Mouse (Mus musculus) hindbrain, embryonic 13.5 days (tissue): ENCODE results near the gene Hoxa1. TPM values are rescaled to one million over a fixed set of nuclear protein-coding genes. Genes with fewer than 3 reads are reported as not detected.
A peak's percentile ranks its signal among the peaks of the same experiment; 100 is the strongest.

Source experiments
- ATAC-seq: fragments of 200-750 bp; cut with Nextera tagmentation; 2 replicates; pipeline ENCODE4 v1.8.0; 2017; ENCODE audit warnings: moderate TSS enrichment; ENCODE audit not compliant: low FRiP score
- H3K27ac ChIP-seq: fragments of 300-500 bp; sonication (generic); 2 replicates; pipeline ENCODE4 v1.5.1; 2015; ENCODE audit warnings: inconsistent platforms, mild to moderate bottlenecking, moderate library complexity
- H3K27me3 ChIP-seq: fragments of 300-500 bp; sonication (generic); 2 replicates; pipeline ENCODE4 v1.6.1; 2015; ENCODE audit warnings: mild to moderate bottlenecking, inconsistent platforms
- H3K36me3 ChIP-seq: fragments of 300-500 bp; sonication (generic); 2 replicates; pipeline ENCODE4 v1.6.1; 2015; ENCODE audit warnings: mild to moderate bottlenecking, inconsistent platforms
- H3K4me1 ChIP-seq: fragments of 300-500 bp; sonication (generic); replicated peaks from 2 replicates; pipeline ENCODE4 v1.6.1; 2015; ENCODE audit warnings: inconsistent platforms
- H3K4me2 ChIP-seq: fragments of 300-500 bp; sonication (generic); 2 replicates; pipeline ENCODE4 v1.6.1; 2015; ENCODE audit warnings: inconsistent platforms, mild to moderate bottlenecking, moderate library complexity
- H3K4me3 ChIP-seq: fragments of 300-500 bp; sonication (generic); 2 replicates; pipeline ENCODE4 v1.5.1; 2015; ENCODE audit warnings: mild to moderate bottlenecking, inconsistent platforms
- H3K9ac ChIP-seq: fragments of 300-500 bp; sonication (generic); 2 replicates; pipeline ENCODE4 v1.6.1; 2015; ENCODE audit warnings: mild to moderate bottlenecking, inconsistent platforms
- H3K9me3 ChIP-seq: fragments of 300-500 bp; sonication (generic); 2 replicates; pipeline ENCODE4 v1.6.1; 2016; ENCODE audit warnings: inconsistent platforms
- WGBS: fragments of 180-500 bp; shearing (Covaris S2); methylation state at CpG from one replicate; pipeline ENCODE4 v1.1.7; 2015; 5-methylcytosine and 5-hydroxymethylcytosine counted together
- polyA plus RNA-seq: library from polyadenylated mRNA; unstranded; fragments of >200 nt; fragmentation: Nextera tagmentation; extraction: Ambion mirVana; gene quantifications from 2 replicates; pipeline ENCODE4 v1.2.1, GENCODE M21; 2015

Hoxa1 gene
- polyA plus RNA-seq: 1.5 and 2.0 TPM in 2 replicates

GRCm38 (mm10) chr6:52158276-52159051, at the start of gene Hoxa1:
Gene Hoxa1 (minus strand): TSS chr6:52158317.
- Histone ChIP-seq H3K36me3 (no peaks in the 10 kb centered on the region), H3K27ac (peak within 1 kb of the TSS; percentile 96), H3K9me3 (no peaks in the 10 kb centered on the region), H3K9ac (peak within 1 kb of the TSS; percentile 91), H3K27me3 (peaks cover 58% of the 10 kb centered on the region), H3K4me1 (peaks cover 35% of the 10 kb centered on the region), H3K4me3 (peak within 1 kb of the TSS; percentile 70), H3K4me2 (peak within 1 kb of the TSS; percentile 88)
- WGBS: under 1% methylated on average over 55 of the region's 55 CpGs
- ATAC-seq: peak; percentile 88

- H3K4me2 ChIP-seq: peak overlapping the region; percentile 64
- peak overlapping the region; percentile 95 for H3K27ac ChIP-seq
- no peaks in the 10 kb centered on the region for H3K9me3 ChIP-seq
- H3K27me3 ChIP-seq: peaks cover 99% of the 10 kb centered on the region
- peaks cover 53% of the 10 kb centered on the region for H3K4me1 ChIP-seq
- peak overlapping the region; percentile 58 for H3K4me3 ChIP-seq
- no peaks in the 10 kb centered on the region for H3K36me3 ChIP-seq
- ATAC-seq: no peak
- H3K9ac ChIP-seq: peak overlapping the region; percentile 77
Observed at GRCm38 (mm10) chr6:52207684-52207976, 49.5 kb upstream of the Hoxa1 start.

- H3K36me3 ChIP-seq: no peaks in the 10 kb centered on the region
- H3K9me3 ChIP-seq: no peaks in the 10 kb centered on the region
- 4% methylated on average over 4 of the region's 4 CpGs for WGBS
- no peak for ATAC-seq
- H3K4me1 ChIP-seq: peaks cover 48% of the 10 kb centered on the region
- peak overlapping the region; percentile 64 for H3K4me2 ChIP-seq
- H3K4me3 ChIP-seq: peak overlapping the region; percentile 58
- peak overlapping the region; percentile 95 for H3K27ac ChIP-seq
- H3K27me3 ChIP-seq: peaks cover 99% of the 10 kb centered on the region
- peak overlapping the region; percentile 77 for H3K9ac ChIP-seq
Observed at GRCm38 (mm10) chr6:52206882-52207683, 49.0 kb upstream of the Hoxa1 start.

GRCm38 (mm10) chr6:52205638-52206621, 47.8 kb upstream of the Hoxa1 start:
- peak overlapping the region; percentile 64 for H3K4me2 ChIP-seq
- H3K36me3 ChIP-seq: no peaks in the 10 kb centered on the region
- no peak for ATAC-seq
- under 1% methylated on average over 55 of the region's 55 CpGs for WGBS
- peak overlapping the region; percentile 58 for H3K4me3 ChIP-seq
- H3K4me1 ChIP-seq: peaks cover 39% of the 10 kb centered on the region
- peak overlapping the region; percentile 77 for H3K9ac ChIP-seq
- peak overlapping the region; percentile 95 for H3K27ac ChIP-seq
- peaks cover 99% of the 10 kb centered on the region for H3K27me3 ChIP-seq
- H3K9me3 ChIP-seq: no peaks in the 10 kb centered on the region

GRCm38 (mm10) chr6:52205221-52205620, 47.1 kb upstream of the Hoxa1 start:
- 4% methylated on average over 14 of the region's 14 CpGs for WGBS
- Histone ChIP-seq H3K27me3 (peaks cover 99% of the 10 kb centered on the region), H3K9ac (peak overlapping the region; percentile 77), H3K27ac (peak overlapping the region; percentile 95), H3K4me3 (peak overlapping the region; percentile 58), H3K36me3 (no peaks in the 10 kb centered on the region), H3K9me3 (no peaks in the 10 kb centered on the region), H3K4me1 (peaks cover 44% of the 10 kb centered on the region), H3K4me2 (peak overlapping the region; percentile 64)
- no peak for ATAC-seq

- peak; percentile 65 for ATAC-seq
- Histone ChIP-seq H3K27ac (peak within 1 kb of the TSS; percentile 95), H3K36me3 (no peaks in the 10 kb centered on the region), H3K27me3 (peaks cover 99% of the 10 kb centered on the region), H3K9me3 (no peaks in the 10 kb centered on the region), H3K4me3 (peak within 1 kb of the TSS; percentile 58), H3K4me2 (peak within 1 kb of the TSS; percentile 64), H3K9ac (peak within 1 kb of the TSS; percentile 90), H3K4me1 (peaks cover 40% of the 10 kb centered on the region)
- under 1% methylated on average over 64 of the region's 65 CpGs for WGBS
Observed at GRCm38 (mm10) chr6:52204050-52204752, 46.1 kb upstream of the Hoxa1 start, which contains the start of gene Hoxa5. Gene Hoxa5 (minus strand): TSS chr6:52204587.

- no peaks in the 10 kb centered on the region for H3K36me3 ChIP-seq
- no peak for ATAC-seq
- no peaks in the 10 kb centered on the region for H3K9me3 ChIP-seq
- peak overlapping the region; percentile 64 for H3K4me2 ChIP-seq
- peak overlapping the region; percentile 90 for H3K9ac ChIP-seq
- peak overlapping the region; percentile 95 for H3K27ac ChIP-seq
- WGBS: 0% methylated on average over 42 of the region's 46 CpGs
- H3K4me1 ChIP-seq: peaks cover 33% of the 10 kb centered on the region
- H3K4me3 ChIP-seq: peak overlapping the region; percentile 58
- peaks cover 99% of the 10 kb centered on the region for H3K27me3 ChIP-seq
Observed at GRCm38 (mm10) chr6:52203371-52204049, 45.4 kb upstream of the Hoxa1 start.

GRCm38 (mm10) chr6:52203121-52203370, 44.9 kb upstream of the Hoxa1 start:
- Histone ChIP-seq H3K27ac (peak overlapping the region; percentile 95), H3K4me3 (peak overlapping the region; percentile 58), H3K9ac (peak overlapping the region; percentile 90), H3K9me3 (no peaks in the 10 kb centered on the region), H3K4me2 (peak overlapping the region; percentile 64), H3K27me3 (peaks cover 99% of the 10 kb centered on the region), H3K4me1 (peaks cover 28% of the 10 kb centered on the region), H3K36me3 (no peaks in the 10 kb centered on the region)
- under 1% methylated on average over 10 of the region's 10 CpGs for WGBS
- ATAC-seq: no peak

- Histone ChIP-seq H3K36me3 (no peaks in the 10 kb centered on the region), H3K4me2 (peak overlapping the region; percentile 64), H3K9ac (peak overlapping the region; percentile 90), H3K27ac (peak overlapping the region; percentile 95), H3K9me3 (no peaks in the 10 kb centered on the region), H3K4me1 (peaks cover 30% of the 10 kb centered on the region), H3K4me3 (peak overlapping the region; percentile 58), H3K27me3 (peaks cover 99% of the 10 kb centered on the region)
- WGBS: 3% methylated on average over 22 of the region's 22 CpGs
- ATAC-seq: no peak
Observed at GRCm38 (mm10) chr6:52202362-52203120, 44.4 kb upstream of the Hoxa1 start.

GRCm38 (mm10) chr6:52201269-52201668, 43.2 kb upstream of the Hoxa1 start:
- no peak for ATAC-seq
- peak overlapping the region; percentile 58 for H3K4me3 ChIP-seq

More at GRCm38 (mm10) chr6:52201269-52201668, 43.2 kb upstream of the Hoxa1 start:
- Histone ChIP-seq H3K4me2 (peak overlapping the region; percentile 64), H3K9ac (peak overlapping the region; percentile 90), H3K27me3 (peaks cover 99% of the 10 kb centered on the region), H3K4me1 (peaks cover 40% of the 10 kb centered on the region), H3K9me3 (no peaks in the 10 kb centered on the region), H3K27ac (peak overlapping the region; percentile 95), H3K36me3 (no peaks in the 10 kb centered on the region)
- WGBS: 15% methylated on average over 1 of the region's 1 CpGs
